ENCODE assay signal across 14 mouse cellular contexts in genomic region chr7:79269411-79269810, GRCm38 (mm10). TPM values are rescaled to one million over a fixed set of nuclear protein-coding genes. Genes with fewer than 3 reads are reported as not detected.
DNase-seq lines count a peak whose midpoint lies in the region; ATAC-seq and TF ChIP-seq lines count a peak whose summit lies in the region.
"Had no signal": no experiment of that assay in that cellular context is flagged by ENCODE, and none has a peak within 500 bp of the region (broad histone marks: within the 10 kb centered on the region; RNA-seq: fewer than 3 reads in every experiment).

No protein-coding gene starts in this region.

- H3K36me3 ChIP-seq in heart, embryonic 11.5 days (ENCODE audit: control insufficient read depth, insufficient read depth, low read length) = no peaks in the 10 kb centered on the region
- peaks cover 0 to 53% of the 10 kb centered on the region in 2 experiments; a peak in 2 of 4 replicates for H3K36me3 ChIP-seq in MEL (ENCODE audit: control insufficient read depth in 1 of 2, insufficient read depth in 2 of 2, low read length in 2 of 2)
- H3K36me3 ChIP-seq in liver, embryonic 16.5 days (ENCODE audit: control insufficient read depth, insufficient read depth) = no peaks in the 10 kb centered on the region

- H3K4me1 ChIP-seq in heart, embryonic 11.5 days (ENCODE audit: control insufficient read depth, insufficient read depth, low read length) = peaks cover 32% of the 10 kb centered on the region
- H3K4me1 ChIP-seq in MEL (ENCODE audit: control insufficient read depth in 1 of 2, insufficient read depth in 2 of 2, low read length in 2 of 2) = peaks cover 29 to 46% of the 10 kb centered on the region in 2 experiments
- peaks cover 25% of the 10 kb centered on the region for H3K4me1 ChIP-seq in embryonic fibroblast, embryonic 13.5 days (ENCODE audit: control insufficient read depth, insufficient read depth, low read length)
- H3K4me1 ChIP-seq in liver, embryonic 16.5 days (ENCODE audit: control insufficient read depth, low read depth, low read length) = peaks cover 60% of the 10 kb centered on the region

- peak overlapping the region; percentile 36; the same call in 1 of the 2 replicates for H3K4me2 ChIP-seq in heart, embryonic 11.5 days
- H3K4me2 ChIP-seq in liver, embryonic 16.5 days (ENCODE audit: low read depth, low read length) = peak overlapping the region; percentile 62
- H3K4me2 ChIP-seq: midbrain, embryonic 11.5 days had no signal

- peak overlapping the region; percentile 47; the same call in 1 of the 2 replicates for H3K9ac ChIP-seq in heart, embryonic 11.5 days (ENCODE audit: low read depth, low read length)
- H3K9ac ChIP-seq in MEL (ENCODE audit: control insufficient read depth, low read depth, low read length, poor library complexity, severe bottlenecking) = peak overlapping the region; percentile 47
- peak overlapping the region; percentile 50 for H3K9ac ChIP-seq in liver, embryonic 16.5 days (ENCODE audit: low read depth, low read length)

- H3K4me3 ChIP-seq in heart, embryonic 11.5 days (ENCODE audit: low read depth, low read length) = no peak overlapping the region
- H3K4me3 ChIP-seq in MEL (ENCODE audit: control insufficient read depth in 1 of 2, insufficient read depth in 1 of 2, low read depth in 2 of 2, low read length in 2 of 2) = peak overlapping the region; percentile 14 to 25; a peak in 2 of 4 replicates
- H3K4me3 ChIP-seq in embryonic fibroblast, embryonic 13.5 days (ENCODE audit: insufficient read depth, low read length) = no peak overlapping the region
- H3K4me3 ChIP-seq in liver, embryonic 16.5 days (ENCODE audit: low read depth, low read length) = peak overlapping the region; percentile 26

- no peaks in the 10 kb centered on the region for H3K9me3 ChIP-seq in heart, embryonic 11.5 days (replicated peaks; ENCODE audit: control insufficient read depth, low read length)
- H3K9me3 ChIP-seq in MEL (replicated peaks; ENCODE audit: insufficient read depth, low read length) = no peaks in the 10 kb centered on the region
- no peaks in the 10 kb centered on the region for H3K9me3 ChIP-seq in liver, embryonic 16.5 days (replicated peaks; ENCODE audit: control insufficient read depth, low read length)

- no peak for TF ChIP-seq RAD21 in MEL (IDR thresholded peaks at IDR 0.05; ENCODE audit: low read depth, low read length)

- ATAC-seq in heart, embryonic 11.5 days (replicated peaks; ENCODE audit: insufficient number of reproducible peaks, low FRiP score, low TSS enrichment) = no peak
- ATAC-seq in liver, embryonic 16.5 days (ENCODE audit: low read depth) = peak; percentile 6
- ATAC-seq: lung, postnatal 0 days; Patski had no signal

- peak overlapping the region; percentile 80 for H3K27ac ChIP-seq in heart, embryonic 11.5 days (ENCODE audit: low read depth, low read length)
- peak overlapping the region; percentile 87 for H3K27ac ChIP-seq in MEL (ENCODE audit: control insufficient read depth, low read depth, low read length)
- 0 out of 2 replicates have a peak overlapping the region, but pooled peaks have one; percentile 28 for H3K27ac ChIP-seq in embryonic fibroblast, embryonic 13.5 days (ENCODE audit: insufficient read depth, low read length)
- H3K27ac ChIP-seq in liver, embryonic 16.5 days (ENCODE audit: low read length) = peak overlapping the region; percentile 87

- peaks cover 13% of the 10 kb centered on the region for H3K79me2 ChIP-seq in MEL (ENCODE audit: control insufficient read depth, insufficient read depth, low read length, poor library complexity)

- no peaks in the 10 kb centered on the region for H3K27me3 ChIP-seq in heart, embryonic 11.5 days (ENCODE audit: control insufficient read depth, insufficient read depth, low read length)
- no peaks in the 10 kb centered on the region for H3K27me3 ChIP-seq in MEL (ENCODE audit: control insufficient read depth in 1 of 2, insufficient read depth in 2 of 2, low read length in 2 of 2)
- H3K27me3 ChIP-seq in liver, embryonic 16.5 days (ENCODE audit: control insufficient read depth, insufficient read depth, low read depth, low read length) = no peaks in the 10 kb centered on the region
- H3K27me3 ChIP-seq: Patski had no signal

- TF ChIP-seq EP300 in MEL (IDR thresholded peaks at IDR 0.05; ENCODE audit: low read depth in 1 of 2, low read length in 2 of 2) = no peak

- 30% methylated on average over 8 of the region's 8 CpGs for WGBS in heart, embryonic 11.5 days (ENCODE audit: insufficient replicate concordance)
- 21% methylated on average over 8 of the region's 8 CpGs for WGBS in liver, embryonic 16.5 days (ENCODE audit: insufficient replicate concordance)

- DNase-seq in heart, adult 8-10 months (ENCODE audit: low spot score) = no peak
- DNase-seq in MEL (ENCODE audit: low read depth, low spot score) = peak; percentile 77
- DNase-seq in lung, postnatal 4 days = no peak
- DNase-seq in layer of hippocampus, adult 9-10 months (ENCODE audit: low spot score) = no peak
- no peak for DNase-seq in right cerebral cortex, postnatal 4 days
- DNase-seq: cerebellum, adult 18-20 months; kidney, postnatal 10 days; layer of hippocampus, postnatal 36 days had no signal

- TF ChIP-seq POLR2A in MEL (IDR thresholded peaks at IDR 0.05; ENCODE audit: control insufficient read depth in 1 of 2, insufficient read depth in 1 of 2, low read depth in 1 of 2, low read length in 2 of 2, poor library complexity in 1 of 2) = no peak; a peak in 1 of 4 replicates
- TF ChIP-seq POLR2A in embryonic fibroblast, embryonic 13.5 days (IDR thresholded peaks at IDR 0.05; ENCODE audit: low read depth, low read length) = no peak

- TF ChIP-seq CTCF in MEL (IDR thresholded peaks at IDR 0.05 in 2 of 3, conservative IDR thresholded peaks at IDR 0.05 in 1 of 3; ENCODE audit: control insufficient read depth in 1 of 3, insufficient read depth in 1 of 3, low read depth in 2 of 3, low read length in 3 of 3, poor library complexity in 1 of 3, severe bottlenecking in 1 of 3) = no peak
- TF ChIP-seq CTCF in embryonic fibroblast, embryonic 13.5 days (IDR thresholded peaks at IDR 0.05; ENCODE audit: borderline replicate concordance, insufficient read depth, low read length) = no peak

TF ChIP-seq in MEL, 35 proteins besides CTCF, POLR2A, EP300 and RAD21:
- TF ChIP-seq NELFE (IDR thresholded peaks at IDR 0.05; ENCODE audit: low read depth, low read length) (0 out of 2 replicates have a peak, but pooled peaks have one; percentile 30), GABPA (IDR thresholded peaks at IDR 0.05; ENCODE audit: low read depth, low read length) (no peak), TCF12 (IDR thresholded peaks at IDR 0.05; ENCODE audit: low read depth, low read length) (0 out of 2 replicates have a peak, but pooled peaks have one; percentile 4), CHD1 (IDR thresholded peaks at IDR 0.05; ENCODE audit: low read depth, low read length) (no peak), TBP (IDR thresholded peaks at IDR 0.05; ENCODE audit: low read depth, low read length) (peak; percentile 49; the same call in 1 of the 2 replicates), MXI1 (IDR thresholded peaks at IDR 0.05; ENCODE audit: low read depth, low read length) (0 out of 2 replicates have a peak, but pooled peaks have one; percentile 5), MAX (IDR thresholded peaks at IDR 0.05; ENCODE audit: low read length) (peak; percentile 10; the same call in 1 of the 2 replicates)

RNA-seq across cellular contexts. Expression of gene Abhd2, which starts 3.6 kb away (rescaled TPM):
- polyA plus RNA-seq in heart, embryonic 11.5 days (2014; fragmentation: Nextera tagmentation; extraction: Ambion mirVana) = 4.9 and 6.1 TPM in 2 replicates
- total RNA-seq in heart, adult 8-10 months (2022) = 10 to 100 TPM; 25.5 to 43.7 (median 29.9) TPM
- total RNA-seq in MEL (2012; rRNA removed) = 13.6 and 13.7 TPM in 2 replicates
- 10 to 100 TPM in 1 of 2 experiments, not detected in 1; 32.0 TPM for polyA plus RNA-seq in MEL (2012; ENCODE audit: insufficient read depth in 1 of 2, insufficient read length in 2 of 2, low read depth in 1 of 2, low replicate concordance in 2 of 2, missing spikeins in 1 of 2)
- 80.4 and 80.5 TPM in 2 replicates for polyA plus RNA-seq in embryonic fibroblast, embryonic 13.5 days (2011; ENCODE audit: insufficient read length, low read depth, missing spikeins)
- 13.1 and 14.4 TPM in 2 replicates for polyA plus RNA-seq in liver, embryonic 16.5 days (2015; fragmentation: Nextera tagmentation; extraction: Ambion mirVana)

Comparison
In these comparisons a context has a peak if more than half of its experiments do, and no peak if none do; other contexts are left out.
1. H3K27ac ChIP-seq: peak in every context shown above with its lines; median percentile 87 in MEL; 87 in liver, embryonic 16.5 days; 80 in heart, embryonic 11.5 days; 28 in embryonic fibroblast, embryonic 13.5 days.
2. H3K4me3 ChIP-seq: peak in MEL (2 of 2) and liver, embryonic 16.5 days (single experiment); none in heart, embryonic 11.5 days (single experiment) and embryonic fibroblast, embryonic 13.5 days (single experiment).
3. Peak in every context shown above with its lines, with median percentiles within 50 percentile points of each other: H3K9ac ChIP-seq.